Mouse (Mus musculus) MEL (cell line): ENCODE data around the gene Tob2. TPM values are rescaled to one million over a fixed set of nuclear protein-coding genes. Genes with fewer than 3 reads are reported as not detected.

Source experiments
- DNase-seq: peaks from one replicate; pipeline ENCODE4 v3.0.0; 2011; ENCODE audit warnings: low read depth, low spot score
- H3K27ac ChIP-seq: 2 replicates; pipeline ENCODE4 v1.5.1; 2012; ENCODE audit warnings: low read depth, mild to moderate bottlenecking, control low read depth, low read length, moderate library complexity; ENCODE audit not compliant: control insufficient read depth
- H3K27me3 ChIP-seq, 2 experiments: fragments of 150-350 bp in 1 of 2; sonication (generic) in 1 of 2; 2 replicates each; pipeline ENCODE4 v1.6.1; 2012; ENCODE audit warnings: low read length in 2 of 2, mild to moderate bottlenecking in 2 of 2, improper control_type of control experiment in 1 of 2, moderate library complexity in 1 of 2; ENCODE audit not compliant: insufficient read depth in 2 of 2, control insufficient read depth in 1 of 2
- H3K36me3 ChIP-seq, 2 experiments: 2 replicates each; pipeline ENCODE4 v1.6.1; 2012 to 2014; ENCODE audit warnings: low read length in 2 of 2, improper control_type of control experiment in 1 of 2, inconsistent platforms in 1 of 2, mild to moderate bottlenecking in 1 of 2; ENCODE audit not compliant: insufficient read depth in 2 of 2, control insufficient read depth in 1 of 2
- H3K4me1 ChIP-seq, 2 experiments: fragments of 150-350 bp in 1 of 2; sonication (generic) in 1 of 2; 2 replicates each; pipeline ENCODE4 v1.6.1; 2012; ENCODE audit warnings: low read length in 2 of 2, improper control_type of control experiment in 1 of 2, mild to moderate bottlenecking in 1 of 2; ENCODE audit not compliant: insufficient read depth in 2 of 2, control insufficient read depth in 1 of 2
- H3K4me3 ChIP-seq, 2 experiments: fragments of 150-350 bp in 1 of 2; sonication (generic) in 1 of 2; 2 replicates each; pipeline ENCODE4 v1.5.1; 2012; ENCODE audit warnings: low read depth in 2 of 2, low read length in 2 of 2, mild to moderate bottlenecking in 2 of 2, moderate library complexity in 2 of 2, control low read depth in 1 of 2, improper control_type of control experiment in 1 of 2; ENCODE audit not compliant: control insufficient read depth in 1 of 2, insufficient read depth in 1 of 2
- H3K79me2 ChIP-seq: 2 replicates; pipeline ENCODE4 v1.6.1; 2012; ENCODE audit warnings: mild to moderate bottlenecking, low read length, moderate library complexity; ENCODE audit not compliant: control insufficient read depth, poor library complexity, insufficient read depth
- H3K9ac ChIP-seq: 2 replicates; pipeline ENCODE4 v1.6.1; 2012; ENCODE audit warnings: low read depth, mild to moderate bottlenecking, control low read depth, low read length, moderate library complexity; ENCODE audit not compliant: control insufficient read depth, poor library complexity, severe bottlenecking
- H3K9me3 ChIP-seq: fragments of 150-350 bp; sonication (generic); replicated peaks from 2 replicates; pipeline ENCODE4 v1.6.1; 2012; ENCODE audit warnings: mild to moderate bottlenecking, low read length, improper control_type of control experiment, moderate library complexity; ENCODE audit not compliant: insufficient read depth
- BHLHE40 ChIP-seq: IDR thresholded peaks from 2 replicates; pipeline ENCODE4 v1.6.1; 2012; ENCODE audit warnings: low read depth, mild to moderate bottlenecking, inconsistent platforms, low read length, improper control_type of control experiment, borderline replicate concordance
- CHD1 ChIP-seq: IDR thresholded peaks from 2 replicates; pipeline ENCODE4 v1.6.1; 2012; ENCODE audit warnings: low read depth, mild to moderate bottlenecking, inconsistent platforms, low read length, improper control_type of control experiment
- CHD2 ChIP-seq: IDR thresholded peaks from 2 replicates; pipeline ENCODE4 v1.6.1; 2011; ENCODE audit warnings: low read length, improper control_type of control experiment
- CTCF ChIP-seq, 3 experiments: IDR thresholded peaks in 2 of 3; conservative IDR thresholded peaks in 1 of 3; 2 replicates each; pipeline ENCODE4 v1.5.1; 2011 to 2012; ENCODE audit warnings: low read length in 3 of 3, low read depth in 2 of 3, mild to moderate bottlenecking in 2 of 3, improper control_type of control experiment in 1 of 3, inconsistent platforms in 1 of 3, mixed read lengths in 1 of 3, moderate library complexity in 1 of 3; ENCODE audit not compliant: control insufficient read depth in 1 of 3, insufficient read depth in 1 of 3, poor library complexity in 1 of 3, severe bottlenecking in 1 of 3
- E2F4 ChIP-seq: IDR thresholded peaks from 2 replicates; pipeline ENCODE4 v1.6.1; 2011; ENCODE audit warnings: low read depth, low read length, improper control_type of control experiment, borderline replicate concordance
- ELF1 ChIP-seq: IDR thresholded peaks from 2 replicates; pipeline ENCODE4 v1.6.1; 2014; ENCODE audit warnings: low read depth, mild to moderate bottlenecking, inconsistent platforms, low read length, improper control_type of control experiment, moderate library complexity
- EP300 ChIP-seq, 2 experiments: IDR thresholded peaks; 2 replicates each; pipeline ENCODE4 v1.6.1; 2011; ENCODE audit warnings: improper control_type of control experiment in 2 of 2, low read length in 2 of 2, low read depth in 1 of 2, mild to moderate bottlenecking in 1 of 2
- ETS1 ChIP-seq: IDR thresholded peaks from 2 replicates; pipeline ENCODE4 v1.6.1; 2012; ENCODE audit warnings: low read depth, mild to moderate bottlenecking, inconsistent platforms, low read length, improper control_type of control experiment, moderate library complexity
- GABPA ChIP-seq: IDR thresholded peaks from 2 replicates; pipeline ENCODE4 v1.6.1; 2012; ENCODE audit warnings: low read depth, mild to moderate bottlenecking, inconsistent platforms, low read length, improper control_type of control experiment, moderate library complexity
- GATA1 ChIP-seq: IDR thresholded peaks from 2 replicates; pipeline ENCODE4 v1.6.1; 2011; ENCODE audit warnings: low read depth, low read length, improper control_type of control experiment
- JUND ChIP-seq: IDR thresholded peaks from 2 replicates; pipeline ENCODE4 v1.6.1; 2011; ENCODE audit warnings: low read depth, mild to moderate bottlenecking, improper control_type of control experiment, low read length
- MAFK ChIP-seq: IDR thresholded peaks from 2 replicates; pipeline ENCODE4 v1.6.1; 2011; ENCODE audit warnings: low read depth, mild to moderate bottlenecking, low read length, improper control_type of control experiment, borderline replicate concordance
- MAX ChIP-seq: IDR thresholded peaks from 2 replicates; pipeline ENCODE4 v1.6.1; 2011; ENCODE audit warnings: low read length, improper control_type of control experiment
- MAZ ChIP-seq: IDR thresholded peaks from 2 replicates; pipeline ENCODE4 v1.6.1; 2012; ENCODE audit warnings: low read depth, mild to moderate bottlenecking, inconsistent platforms, low read length, improper control_type of control experiment
- MEF2A ChIP-seq: IDR thresholded peaks from 2 replicates; pipeline ENCODE4 v1.6.1; 2014; ENCODE audit warnings: low read depth, mild to moderate bottlenecking, inconsistent platforms, low read length, improper control_type of control experiment; ENCODE audit not compliant: poor library complexity, insufficient replicate concordance, severe bottlenecking; ENCODE audit errors: extremely low read depth
- MXI1 ChIP-seq: IDR thresholded peaks from 2 replicates; pipeline ENCODE4 v1.6.1; 2011; ENCODE audit warnings: mild to moderate bottlenecking, low read depth, low read length, improper control_type of control experiment
- NELFE ChIP-seq: IDR thresholded peaks from 2 replicates; pipeline ENCODE4 v1.6.1; 2011; ENCODE audit warnings: low read depth, low read length, improper control_type of control experiment
- NRF1 ChIP-seq: IDR thresholded peaks from 2 replicates; pipeline ENCODE4 v1.6.1; 2014; ENCODE audit warnings: low read depth, mild to moderate bottlenecking, inconsistent platforms, low read length, improper control_type of control experiment, moderate library complexity; ENCODE audit not compliant: poor library complexity, insufficient read depth, severe bottlenecking
- POLR2A ChIP-seq, 2 experiments: IDR thresholded peaks; 2 replicates each; pipeline ENCODE4 v1.6.1; 2011 to 2012; ENCODE audit warnings: low read length in 2 of 2, mild to moderate bottlenecking in 2 of 2, control low read depth in 1 of 2, improper control_type of control experiment in 1 of 2, low read depth in 1 of 2, moderate library complexity in 1 of 2; ENCODE audit not compliant: control insufficient read depth in 1 of 2, insufficient read depth in 1 of 2, poor library complexity in 1 of 2
- POLR2AphosphoS5 ChIP-seq: IDR thresholded peaks from 2 replicates; pipeline ENCODE4 v1.6.1; 2012; ENCODE audit warnings: low read depth, borderline replicate concordance, mild to moderate bottlenecking, inconsistent platforms, low read length, moderate library complexity, mixed read lengths
- RAD21 ChIP-seq: IDR thresholded peaks from 2 replicates; pipeline ENCODE4 v1.6.1; 2011; ENCODE audit warnings: mild to moderate bottlenecking, low read depth, low read length, improper control_type of control experiment
- RCOR1 ChIP-seq: IDR thresholded peaks from 2 replicates; pipeline ENCODE4 v1.6.1; 2012; ENCODE audit warnings: low read depth, mild to moderate bottlenecking, inconsistent platforms, low read length, improper control_type of control experiment
- SIN3A ChIP-seq: IDR thresholded peaks from 2 replicates; pipeline ENCODE4 v1.6.1; 2012; ENCODE audit warnings: low read length, improper control_type of control experiment, inconsistent platforms
- SMC3 ChIP-seq: IDR thresholded peaks from 2 replicates; pipeline ENCODE4 v1.6.1; 2011; ENCODE audit warnings: low read depth, low read length, improper control_type of control experiment
- TBP ChIP-seq: IDR thresholded peaks from 2 replicates; pipeline ENCODE4 v1.8.0; 2011; ENCODE audit warnings: low read depth, low read length, improper control_type of control experiment
- TCF12 ChIP-seq: IDR thresholded peaks from 2 replicates; pipeline ENCODE4 v1.6.1; 2014; ENCODE audit warnings: low read depth, mild to moderate bottlenecking, inconsistent platforms, low read length, improper control_type of control experiment, moderate library complexity
- UBTF ChIP-seq: IDR thresholded peaks from 2 replicates; pipeline ENCODE4 v1.6.1; 2012; ENCODE audit warnings: low read depth, mild to moderate bottlenecking, inconsistent platforms, low read length, improper control_type of control experiment, moderate library complexity, borderline replicate concordance; ENCODE audit not compliant: insufficient read depth
- USF1 ChIP-seq: IDR thresholded peaks from 2 replicates; pipeline ENCODE4 v1.6.1; 2014; ENCODE audit warnings: low read depth, mild to moderate bottlenecking, inconsistent platforms, low read length, improper control_type of control experiment, moderate library complexity
- ZC3H11A ChIP-seq: IDR thresholded peaks from 2 replicates; pipeline ENCODE4 v1.6.1; 2012; ENCODE audit warnings: low read depth, mild to moderate bottlenecking, inconsistent platforms, low read length, improper control_type of control experiment
- ZKSCAN1 ChIP-seq: IDR thresholded peaks from 2 replicates; pipeline ENCODE4 v1.6.1; 2012; ENCODE audit warnings: low read depth, mild to moderate bottlenecking, inconsistent platforms, low read length, improper control_type of control experiment, moderate library complexity
- ZMIZ1 ChIP-seq: IDR thresholded peaks from 2 replicates; pipeline ENCODE4 v1.6.1; 2012; ENCODE audit warnings: low read depth, mild to moderate bottlenecking, inconsistent platforms, low read length, improper control_type of control experiment, moderate library complexity
- ZNF384 ChIP-seq: IDR thresholded peaks from 2 replicates; pipeline ENCODE4 v1.6.1; 2012; ENCODE audit warnings: low read depth, mild to moderate bottlenecking, inconsistent platforms, low read length, improper control_type of control experiment
- polyA plus RNA-seq, 2 experiments: library from polyadenylated mRNA; stranded (reverse) in 1 of 2; unstranded in 1 of 2; fragments of >175 nt in 1 of 2; fragments of >200 nt in 1 of 2; gene quantifications; 2 replicates each; pipeline versions ENCODE4 v1.2.1 to v1.2.4; 2012; ENCODE audit warnings: low replicate concordance in 2 of 2, low read depth in 1 of 2; ENCODE audit not compliant: insufficient read length in 2 of 2, insufficient read depth in 1 of 2, missing spikeins in 1 of 2
- total RNA-seq: library from RNA; depleted of rRNA; stranded (reverse); fragments of 300-350 nt; gene quantifications from 2 replicates; pipeline ENCODE4 v1.2.3, GENCODE M21; 2012

Tob2 gene
- total and polyA plus RNA-seq, 3 experiments, result 20.7 to 23.5 TPM; not detected in 1

GRCm38 (mm10) chr15:81859330-81860255 is 997 bp upstream of the Tob2 start (continued):
- peak; percentile 34; the same call in 1 of the 2 replicates for TF ChIP-seq ZMIZ1
- TF ChIP-seq UBTF, result no peak
- no peak for TF ChIP-seq GATA1
- TF ChIP-seq GABPA, result 0 out of 2 replicates have a peak, but pooled peaks have one; percentile 11

DNA sequence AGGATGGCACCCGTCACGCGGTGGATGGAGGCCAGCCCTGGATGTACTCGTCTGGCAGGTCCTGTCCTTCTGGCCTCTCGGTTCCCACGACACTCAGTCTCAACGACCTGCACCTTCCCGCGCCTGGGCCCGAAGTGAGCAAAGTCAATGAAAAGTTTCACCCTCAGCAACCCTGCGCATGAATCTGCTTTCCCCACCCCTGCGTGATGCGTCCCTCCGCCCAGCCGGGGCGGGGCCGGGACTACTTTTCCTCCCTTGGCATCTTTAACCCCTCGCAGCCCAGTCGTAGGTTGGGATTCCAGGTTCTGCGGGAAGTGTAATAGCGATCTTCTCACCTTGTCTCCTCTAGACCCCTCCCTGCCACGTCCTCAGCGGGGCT is 469 bp downstream of the Tob2 start:
- Histone ChIP-seq H3K4me1 (peaks cover 4 to 7% of the 10 kb centered on the region in 2 experiments; a peak in 2 of 4 replicates), H3K36me3 (peaks cover 2 to 13% of the 10 kb centered on the region in 2 experiments; a peak in 3 of 4 replicates)
- TF ChIP-seq TBP (peak; percentile 97), ELF1 (no peak), NRF1 (peak; percentile 64), SMC3 (no peak), MEF2A (peak; percentile 71; the same call in 1 of the 2 replicates), MAZ (peak; percentile 100), RAD21 (no peak), POLR2A (IDR thresholded peaks at IDR 0.05; ENCODE audit: control insufficient read depth in 1 of 2, insufficient read depth in 1 of 2, low read depth in 1 of 2, low read length in 2 of 2, poor library complexity in 1 of 2) (peak; percentile 99), MAFK (no peak), CHD2 (peak; percentile 61), SIN3A (peak; percentile 99), E2F4 (peak; percentile 83; the same call in 1 of the 2 replicates), UBTF (no peak), USF1 (peak; percentile 38), ETS1 (peak; percentile 84), TCF12 (peak; percentile 96), NELFE (peak; percentile 99), POLR2AphosphoS5 (peak; percentile 90; the same call in 1 of the 2 replicates), ZC3H11A (no peak), CHD1 (peak; percentile 97; the same call in 1 of the 2 replicates), MAX (peak; percentile 56; the same call in 1 of the 2 replicates), CTCF (IDR thresholded peaks at IDR 0.05 in 2 of 3, conservative IDR thresholded peaks at IDR 0.05 in 1 of 3; ENCODE audit: control insufficient read depth in 1 of 3, insufficient read depth in 1 of 3, low read depth in 2 of 3, low read length in 3 of 3, poor library complexity in 1 of 3, severe bottlenecking in 1 of 3) (no peak), EP300 (IDR thresholded peaks at IDR 0.05; ENCODE audit: low read depth in 1 of 2, low read length in 2 of 2) (peak in 1 of 2 experiments; percentile 68; a peak in 2 of 4 replicates), ZKSCAN1 (peak; percentile 84), MXI1 (peak; percentile 90), ZNF384 (peak; percentile 88; the same call in 1 of the 2 replicates), JUND (no peak), RCOR1 (no peak), ZMIZ1 (peak; percentile 98), GATA1 (0 out of 2 replicates have a peak, but pooled peaks have one; percentile 9), BHLHE40 (peak; percentile 33; the same call in 1 of the 2 replicates)

More for the DNA sequence above, 469 bp downstream of the Tob2 start:
- DNase-seq, result peak; percentile 95
- Histone ChIP-seq H3K9me3 (no peaks in the 10 kb centered on the region), H3K27ac (peak overlapping the region; percentile 96), H3K27me3 (no peaks in the 10 kb centered on the region), H3K4me3 (peak overlapping the region; percentile 87 to 98), H3K9ac (peak overlapping the region; percentile 90), H3K79me2 (peaks cover 46% of the 10 kb centered on the region)
